Mouse (Mus musculus): ENCODE data around the gene Pmpca.
"Not testable (repeated sequence)": the region's sequence is repeated elsewhere in the genome, so short reads cannot be mapped to it uniquely, and the experiment has no call there.

The Pmpca gene

DNA sequence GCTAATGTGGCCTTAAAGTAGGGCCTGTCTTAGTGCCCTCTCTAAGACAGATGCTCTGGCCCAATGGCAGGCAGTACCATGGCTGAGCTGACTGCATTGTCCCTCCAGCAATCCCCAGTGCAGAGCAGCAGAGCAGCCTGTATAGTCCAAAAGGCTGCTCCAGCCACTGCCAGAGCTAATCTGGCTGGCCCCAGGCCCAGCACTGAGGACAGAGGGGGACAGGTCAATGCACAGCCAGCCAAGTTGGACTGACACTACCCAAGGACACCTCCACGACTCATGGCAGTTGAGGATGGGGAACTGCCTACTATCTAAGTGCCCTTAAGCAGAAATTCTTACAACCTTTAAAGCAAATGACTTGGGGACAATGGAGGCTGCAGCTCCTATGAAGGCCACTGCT is 20.6 kb upstream of the Pmpca start:
- in situ Hi-C loops (cut with MboI, MseI) = no loop called here

DNA sequence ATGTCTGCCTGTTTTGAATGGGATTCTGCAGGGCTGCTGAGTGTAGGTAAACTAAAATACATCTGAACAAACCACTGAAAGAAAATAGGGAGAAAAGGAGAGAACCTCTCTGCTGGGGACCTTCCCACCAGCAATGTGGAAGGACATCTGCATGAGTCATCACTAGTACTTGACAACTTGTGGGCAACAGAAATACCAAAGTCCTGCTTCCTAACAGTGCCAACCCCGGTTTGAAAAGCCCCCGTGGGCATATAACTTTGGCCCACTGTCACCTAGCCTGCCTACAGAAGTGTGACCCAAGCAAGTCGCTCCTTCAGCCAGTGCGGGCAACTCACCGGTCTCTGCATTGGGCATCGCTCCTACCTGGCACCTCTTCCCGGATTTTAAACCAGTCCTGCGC is 16.7 kb upstream of the Pmpca start:
- in situ Hi-C loops (cut with MboI, MseI) = no loop called here

DNA sequence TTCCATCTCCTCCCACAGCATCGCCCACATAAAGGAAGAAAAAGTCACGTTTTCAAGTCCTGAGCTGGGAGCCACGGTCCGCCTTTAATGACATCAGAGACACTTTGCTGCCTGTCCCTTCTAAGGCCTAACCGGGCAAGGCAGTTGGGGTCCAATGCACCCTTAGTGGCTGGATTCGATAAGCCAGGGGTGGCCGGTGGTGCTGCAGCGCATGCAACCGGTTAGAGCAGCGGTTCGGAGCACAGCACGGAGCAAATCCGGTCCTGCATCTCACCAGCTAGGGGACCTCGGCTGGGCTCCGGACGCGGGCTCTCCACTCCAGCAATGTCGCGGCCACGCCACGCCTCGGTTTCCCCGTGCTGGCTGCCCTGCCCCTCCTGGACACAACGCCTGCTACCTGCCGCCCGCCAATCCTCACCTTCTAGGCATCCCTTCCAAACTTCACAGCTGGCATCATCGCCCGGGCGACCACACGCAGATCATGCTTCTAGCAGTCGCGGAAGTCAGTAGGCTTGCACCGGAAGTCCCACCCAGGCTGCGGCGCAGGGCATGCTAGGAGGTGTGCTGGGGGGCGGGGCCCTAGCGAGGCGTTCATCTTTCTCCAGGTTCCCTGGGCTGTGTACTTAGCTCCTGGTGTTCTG is 8.9 kb upstream of the Pmpca start, which contains the start of gene Snapc4:
Gene Snapc4, minus strand, starts transcription at position 523 of the 641 bp plus-strand sequence.
- in situ Hi-C loops (cut with MboI, MseI) = no loop called here

DNA sequence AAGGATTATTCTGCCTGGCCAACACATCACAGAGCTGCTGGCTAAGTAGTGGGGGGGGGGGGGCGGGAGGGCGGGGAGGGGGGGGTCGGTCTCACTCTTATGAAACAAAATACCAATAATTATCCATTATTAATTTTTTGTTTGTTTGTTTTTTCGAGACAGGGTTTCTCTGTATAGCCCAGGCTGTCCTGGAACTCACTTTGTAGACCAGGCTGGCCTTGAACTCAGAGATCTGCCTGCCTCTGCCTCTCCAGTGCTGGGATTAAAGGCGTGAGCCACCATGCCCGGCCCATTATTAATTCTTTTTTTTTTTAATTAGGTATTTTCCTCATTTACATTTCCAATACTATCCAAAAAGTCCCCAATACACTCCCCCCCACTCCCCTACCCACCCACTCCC is 8.3 kb upstream of the Pmpca start:
- in situ Hi-C loops (cut with MboI, MseI) = not testable (repeated sequence)

DNA sequence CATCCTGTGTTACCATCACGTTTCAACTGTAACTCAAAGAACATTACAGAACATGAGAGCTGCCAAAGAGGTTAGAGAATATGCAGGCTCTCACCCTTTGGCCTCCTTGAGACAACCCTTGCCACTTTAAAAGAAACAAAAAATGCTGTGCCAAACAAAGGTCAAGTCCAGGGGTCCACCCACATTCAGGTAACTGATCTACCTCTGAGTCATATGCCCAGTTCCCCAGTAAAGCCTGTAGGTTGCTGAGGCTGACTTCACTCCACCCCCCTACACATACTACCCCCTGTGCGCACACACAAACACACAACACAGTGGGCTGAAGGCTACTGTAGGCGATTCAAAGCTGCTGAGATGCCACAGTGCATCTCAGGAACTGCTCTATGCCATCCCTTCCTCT is 1.4 kb upstream of the Pmpca start:
- in situ Hi-C loops (cut with MboI, MseI) = loop anchor here (5.0 kb wide), 1 partner anchor 515 kb away; the partner anchor contains the start of gene Surf6

DNA sequence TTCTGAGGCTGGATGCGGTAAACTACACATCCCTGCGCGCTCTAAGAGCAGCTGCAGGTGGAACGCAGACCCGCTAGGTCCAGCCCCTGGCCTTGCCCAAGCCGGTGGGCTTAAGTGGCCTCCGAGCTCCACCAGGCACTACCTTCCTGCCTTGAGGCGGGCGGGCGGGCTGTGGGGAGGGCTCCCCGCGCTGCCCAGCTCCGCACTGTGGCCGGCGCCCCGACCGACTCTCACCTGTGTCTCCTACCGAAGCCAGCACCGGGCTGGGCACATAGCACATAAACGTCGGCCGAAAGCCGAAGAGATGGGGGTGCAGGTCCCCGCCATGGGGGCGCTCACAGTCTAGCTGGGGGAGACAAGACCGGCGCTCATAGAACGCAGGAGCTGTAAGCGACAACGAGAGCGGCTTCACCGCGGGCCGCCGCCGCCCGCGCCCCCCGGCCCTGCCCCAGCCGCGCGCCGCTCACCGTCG is 421 bp upstream of the Pmpca start:
- in situ Hi-C loops (cut with MboI, MseI) = loop anchor here (5.0 kb wide), 1 partner anchor 514 kb away; the partner anchor contains the start of gene Surf6

DNA sequence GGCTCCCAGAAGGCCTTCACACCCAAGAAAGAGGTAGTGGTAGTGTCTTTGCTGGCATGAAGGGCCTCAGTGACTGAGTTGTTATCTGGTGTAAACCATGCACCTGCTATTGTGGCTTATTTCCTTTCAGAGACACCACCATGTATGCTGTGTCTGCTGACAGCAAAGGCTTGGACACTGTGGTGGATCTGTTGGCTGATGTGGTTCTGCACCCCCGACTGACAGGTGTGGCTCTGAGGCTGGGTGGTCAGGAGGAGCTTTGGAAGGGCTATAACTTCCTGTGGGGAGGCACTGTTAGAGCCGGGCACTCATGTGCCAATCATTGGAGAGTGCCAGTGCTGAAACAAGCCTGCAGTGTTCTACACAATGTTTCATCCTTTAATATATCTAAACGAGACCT is 1.8 kb downstream of the Pmpca start:
- in situ Hi-C loops (cut with MboI, MseI) = no loop called here

DNA sequence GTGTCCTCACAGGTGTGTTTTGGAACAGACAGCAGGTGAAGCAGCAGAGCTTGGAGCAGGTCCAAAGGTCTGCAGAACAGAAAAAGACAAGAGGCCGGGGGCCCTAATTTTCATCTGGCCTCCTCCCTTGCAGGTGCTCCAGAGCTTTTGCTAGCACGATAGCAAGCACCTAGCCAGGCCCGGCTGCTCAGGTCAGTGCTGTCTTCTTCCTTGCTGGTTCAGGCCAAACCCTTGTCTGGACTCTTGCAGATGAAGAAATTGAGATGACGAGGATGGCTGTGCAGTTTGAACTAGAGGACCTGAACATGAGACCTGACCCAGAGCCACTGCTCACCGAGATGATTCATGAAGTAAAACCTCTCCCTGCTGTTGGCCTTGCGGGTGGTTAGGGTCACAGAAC is 2.5 kb downstream of the Pmpca start:
- in situ Hi-C loops (cut with MboI, MseI) = no loop called here

DNA sequence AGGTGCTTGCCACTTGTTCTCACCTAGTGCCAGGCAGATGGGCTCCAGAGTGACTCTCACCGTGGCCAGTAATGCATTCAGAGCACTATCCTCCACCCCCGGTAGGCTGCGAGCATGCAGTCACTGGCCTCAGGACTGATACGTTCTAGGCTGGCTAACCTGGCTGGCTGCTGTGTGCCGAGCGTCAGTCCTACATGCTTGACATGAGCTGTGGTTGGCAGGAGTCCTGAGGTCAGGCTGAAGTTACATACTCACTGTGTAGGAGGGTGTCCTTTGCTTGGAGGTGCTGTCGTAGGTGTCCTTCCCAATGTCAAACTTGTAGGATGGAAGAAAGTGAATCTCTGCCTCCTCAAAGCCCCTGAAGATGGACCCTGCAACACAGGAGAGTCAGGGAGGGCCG is 9.8 kb downstream of the Pmpca start:
- in situ Hi-C loops (cut with MboI, MseI) = no loop called here

DNA sequence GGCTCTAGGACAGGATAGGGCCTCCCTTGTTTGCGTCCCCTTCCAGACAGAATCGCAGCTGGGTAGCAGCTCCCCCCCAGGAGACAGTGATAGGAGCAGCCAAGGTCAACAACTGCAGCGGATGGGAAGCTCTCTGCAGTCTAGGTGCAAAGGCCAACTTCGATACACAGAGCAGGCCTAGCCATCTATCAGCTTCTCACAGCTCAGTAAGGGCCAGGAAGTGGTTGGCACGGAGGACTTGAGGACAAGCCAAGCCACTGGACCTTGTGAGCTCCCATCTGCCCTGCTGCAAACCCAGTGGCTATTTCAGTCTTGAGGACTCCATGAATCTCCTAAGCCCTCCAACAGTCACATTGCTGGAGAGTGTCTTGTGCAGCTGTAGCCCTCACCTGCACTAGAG is 10.5 kb downstream of the Pmpca start:
- in situ Hi-C loops (cut with MboI, MseI) = no loop called here

DNA sequence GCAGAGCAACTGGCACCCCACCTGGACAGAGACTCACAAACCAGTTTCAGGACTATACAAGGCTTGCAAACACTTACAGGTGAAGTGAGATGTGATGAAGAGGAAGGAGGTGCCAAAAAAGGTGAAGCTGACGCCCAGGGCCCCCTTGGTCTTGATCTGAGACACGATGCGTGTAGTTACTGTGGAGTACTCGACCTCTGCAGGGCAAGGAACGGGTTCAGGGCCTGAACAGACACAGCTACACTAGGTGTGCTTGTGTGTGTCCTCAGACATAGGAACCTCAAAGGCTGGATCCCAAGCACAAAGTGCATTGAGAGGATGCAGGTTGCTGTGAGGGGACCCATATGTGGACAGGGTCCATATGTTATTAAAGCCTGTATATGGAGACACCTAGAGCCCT is 11.2 kb downstream of the Pmpca start:
- in situ Hi-C loops (cut with MboI, MseI) = no loop called here

DNA sequence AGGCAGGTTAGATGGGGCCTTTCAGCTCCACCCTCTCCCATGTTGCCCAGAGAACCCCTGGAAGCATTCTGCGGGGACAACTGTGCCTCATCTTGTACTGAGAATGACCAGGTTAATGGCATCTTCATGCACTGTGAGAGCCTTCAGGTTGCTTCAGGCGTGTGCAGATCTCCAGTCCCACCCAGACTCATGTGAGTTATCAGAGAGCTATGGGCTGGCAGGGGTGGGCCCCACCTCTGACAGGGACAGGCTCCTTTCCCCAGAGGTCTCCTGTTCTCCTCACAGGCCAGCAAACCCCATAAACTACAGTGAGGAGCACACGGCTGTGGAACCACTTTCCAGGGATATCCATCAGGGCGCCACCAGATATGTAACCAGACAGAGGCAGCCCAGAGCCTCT is 11.9 kb downstream of the Pmpca start:
- in situ Hi-C loops (cut with MboI, MseI) = no loop called here

DNA sequence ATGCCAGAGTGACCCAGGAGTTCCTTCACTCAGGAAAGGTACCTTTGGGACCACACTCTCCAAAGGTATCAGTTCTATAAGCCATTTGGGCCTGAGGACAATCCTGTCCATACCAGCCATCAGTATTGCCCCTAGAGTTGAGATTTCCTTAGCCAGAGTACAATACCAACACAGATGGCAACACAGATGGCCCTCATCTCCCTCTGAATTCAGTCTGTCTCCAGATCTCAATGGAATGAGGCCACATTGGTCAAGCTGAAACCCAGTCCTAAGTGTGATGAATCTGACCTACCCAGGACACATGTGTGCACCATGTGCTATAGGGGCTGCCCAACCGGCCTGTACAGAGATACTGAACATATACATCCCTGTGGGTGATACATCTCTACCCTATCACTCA is 13.1 kb downstream of the Pmpca start:
- in situ Hi-C loops (cut with MboI, MseI) = no loop called here

DNA sequence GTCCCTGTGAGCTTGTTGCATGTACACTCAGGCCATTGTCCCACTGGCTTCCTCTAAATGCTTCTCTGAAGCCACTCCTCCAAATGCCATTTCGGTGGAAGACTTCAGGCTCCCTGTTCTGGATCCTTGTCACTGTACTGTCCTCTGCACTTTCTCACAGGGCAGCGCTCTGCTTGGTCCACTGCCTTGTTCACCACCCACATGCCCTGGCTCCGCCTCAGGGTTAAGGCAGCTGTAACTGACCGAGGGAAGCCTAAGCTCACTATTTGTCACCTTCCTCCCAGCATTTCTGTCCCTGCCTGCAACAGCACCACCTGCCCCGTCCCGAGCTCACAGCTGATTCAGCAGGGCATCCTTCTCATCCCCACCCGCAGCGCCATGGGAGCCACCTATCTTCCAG is 14.2 kb downstream of the Pmpca start:
- in situ Hi-C loops (cut with MboI, MseI) = no loop called here

DNA sequence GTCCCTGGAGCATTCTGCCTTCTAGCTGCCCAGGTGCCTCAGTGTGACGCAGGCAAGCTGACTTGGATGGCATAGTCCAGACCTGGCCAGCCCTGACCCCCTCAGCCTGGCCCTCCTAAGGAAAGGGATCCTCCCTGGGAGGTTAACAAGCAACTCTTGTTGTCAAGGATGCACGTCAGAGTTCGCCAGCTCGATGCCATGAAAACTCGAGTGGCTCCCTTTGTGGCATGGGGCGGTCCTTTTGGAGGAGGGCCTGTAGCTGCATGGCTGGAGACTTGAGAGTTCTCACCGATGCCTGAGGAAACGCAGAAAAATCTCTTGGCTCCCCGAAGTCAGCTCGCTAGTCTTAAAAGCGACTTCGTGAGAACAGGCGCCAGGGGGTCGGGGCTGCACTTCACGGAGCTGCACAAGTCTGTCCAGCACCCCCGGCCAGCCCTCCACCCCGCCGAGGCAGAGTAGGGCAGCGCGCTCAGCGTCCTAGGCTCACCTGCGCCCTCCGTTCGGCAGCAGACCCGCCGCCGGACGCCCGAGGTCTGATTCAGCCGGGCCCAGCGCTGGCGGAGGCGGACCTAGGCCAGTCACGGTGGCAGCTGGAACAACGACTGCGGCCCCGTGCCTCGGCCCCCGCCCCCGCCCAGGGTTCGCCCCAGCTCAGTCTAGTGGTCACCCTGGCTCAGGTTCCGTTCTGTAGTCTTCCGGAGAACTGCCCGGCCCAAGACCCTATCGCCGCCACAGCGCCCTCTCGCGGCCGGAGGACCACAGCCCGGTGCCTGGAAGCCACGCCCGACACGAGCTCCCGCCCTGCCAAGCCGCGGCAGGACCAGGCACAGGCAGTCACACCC is 19.6 kb downstream of the Pmpca start, which contains the start of gene Inpp5e:
Gene Inpp5e, minus strand, starts transcription at position 689 of the 842 bp plus-strand sequence.
- in situ Hi-C loops (cut with MboI, MseI) = no loop called here

DNA sequence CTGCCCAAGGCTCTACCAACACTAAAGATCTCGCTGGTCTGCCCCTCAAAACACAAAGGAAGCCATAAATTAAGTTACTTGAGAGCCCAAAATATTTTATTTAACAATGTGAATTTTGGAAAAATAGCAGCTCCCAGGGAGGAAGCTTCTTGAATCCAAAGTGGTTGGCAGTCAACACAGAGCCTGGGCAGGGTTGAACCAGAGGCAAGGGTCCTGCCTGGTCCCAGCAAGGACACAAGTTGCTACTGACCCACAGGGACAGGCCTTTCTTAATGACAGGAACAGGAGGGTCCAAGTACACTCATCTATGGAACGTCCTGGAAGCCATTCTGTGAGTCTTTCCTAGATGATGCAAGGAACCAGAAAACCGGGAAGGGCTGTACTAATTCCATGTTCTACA is 20.2 kb downstream of the Pmpca start:
- in situ Hi-C loops (cut with MboI, MseI) = no loop called here

DNA sequence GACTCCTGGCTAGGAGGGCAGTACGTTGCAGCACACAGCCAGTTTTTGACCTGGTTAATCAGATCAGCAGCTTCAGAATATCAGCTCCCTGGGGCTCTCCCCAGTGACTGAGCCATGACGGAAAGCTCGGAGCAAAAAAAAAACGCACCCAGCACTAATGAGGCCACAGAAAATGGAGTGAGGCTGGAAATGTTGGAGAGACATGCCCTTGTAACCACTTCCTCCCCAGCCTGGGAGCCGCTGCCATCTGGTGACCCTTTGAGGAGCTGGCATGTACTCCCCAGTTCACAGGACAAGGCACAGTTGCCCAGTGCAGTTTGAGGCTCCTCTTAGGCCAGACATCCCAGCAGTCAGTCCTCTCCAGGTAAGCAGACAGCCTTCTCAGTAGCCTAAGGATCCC is 21.0 kb downstream of the Pmpca start:
- in situ Hi-C loops (cut with MboI, MseI) = no loop called here

DNA sequence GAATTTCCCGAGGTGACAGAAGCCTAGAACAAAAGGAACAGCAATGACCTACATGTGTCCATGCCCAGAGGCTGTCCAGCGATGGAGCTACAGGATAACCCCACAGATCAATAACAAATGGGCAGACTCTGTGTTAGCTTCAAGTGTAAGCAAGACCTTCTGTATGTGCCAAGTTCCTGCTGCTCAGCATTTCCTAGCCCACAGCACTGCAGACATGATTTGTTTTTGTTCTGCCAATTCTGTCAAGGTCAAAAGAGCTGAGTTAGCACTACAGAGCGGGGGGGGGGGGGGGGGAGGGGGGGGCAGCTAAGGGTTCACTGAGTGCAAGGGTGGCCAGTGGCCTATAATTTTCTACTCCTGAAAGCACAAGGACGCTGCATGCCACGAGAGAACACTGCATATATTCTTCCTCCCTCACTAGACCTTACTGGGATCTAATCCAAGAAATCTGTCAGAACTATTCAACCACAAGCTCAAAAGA is 21.8 kb downstream of the Pmpca start:
- in situ Hi-C loops (cut with MboI, MseI) = no loop called here

DNA sequence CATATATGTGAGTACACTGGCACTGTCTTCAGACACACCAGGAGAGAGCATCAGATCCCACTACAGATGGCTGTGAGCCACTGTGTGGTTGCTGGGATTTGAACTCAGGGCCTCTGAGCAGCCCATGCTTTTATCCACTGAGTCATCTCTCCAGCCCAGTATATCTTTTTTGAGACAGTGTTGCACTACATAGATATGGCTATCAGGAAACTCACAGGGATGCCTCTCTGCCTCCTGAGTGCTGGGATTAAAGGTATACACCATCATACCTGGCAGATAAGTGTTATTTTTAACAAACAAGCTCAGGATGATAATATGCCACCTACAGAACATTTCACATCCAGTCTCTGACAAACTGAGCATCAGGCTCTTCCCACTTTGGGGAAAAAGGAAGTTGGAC is 27.9 kb downstream of the Pmpca start:
- in situ Hi-C loops (cut with MboI, MseI) = no loop called here

DNA sequence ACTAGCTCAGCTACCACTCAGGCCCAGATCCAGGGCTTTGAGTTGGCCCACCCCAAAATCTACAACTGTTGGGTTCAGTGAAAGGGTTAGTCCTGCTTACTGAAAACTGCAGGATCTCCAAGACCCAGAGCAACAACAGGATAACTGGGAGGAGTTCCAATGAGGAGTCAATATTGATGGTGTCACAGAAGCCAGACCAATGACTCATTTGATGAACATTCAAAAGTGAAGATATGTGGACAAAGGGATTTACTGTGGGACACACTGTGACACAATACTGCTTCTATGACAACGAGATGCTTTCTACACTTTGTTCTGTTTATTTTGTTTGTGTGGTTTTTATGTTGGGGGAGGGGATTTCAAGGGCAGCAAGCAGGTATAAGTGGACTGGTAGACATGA is 29.0 kb downstream of the Pmpca start:
- in situ Hi-C loops (cut with MboI, MseI) = no loop called here

DNA sequence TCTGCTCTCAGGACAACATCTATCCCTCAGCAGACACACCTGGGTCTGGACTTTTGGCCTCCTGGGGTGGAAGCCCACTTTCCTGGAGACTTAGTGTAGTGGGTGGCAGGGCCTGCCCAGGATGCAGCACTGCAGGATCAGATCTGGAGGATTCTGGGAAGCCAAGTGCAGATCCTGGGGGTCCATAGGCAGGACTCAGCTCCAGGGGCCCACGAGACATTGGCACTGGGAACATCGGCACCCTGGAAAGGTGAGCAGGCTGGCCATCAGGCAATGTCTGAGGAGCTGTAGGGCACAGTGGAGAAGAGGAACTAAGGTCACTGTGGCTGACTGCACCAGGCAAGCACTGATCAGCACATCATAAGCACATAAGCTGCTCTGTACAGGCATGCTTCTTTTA is 32.8 kb downstream of the Pmpca start:
- in situ Hi-C loops (cut with MboI, MseI) = no loop called here

DNA sequence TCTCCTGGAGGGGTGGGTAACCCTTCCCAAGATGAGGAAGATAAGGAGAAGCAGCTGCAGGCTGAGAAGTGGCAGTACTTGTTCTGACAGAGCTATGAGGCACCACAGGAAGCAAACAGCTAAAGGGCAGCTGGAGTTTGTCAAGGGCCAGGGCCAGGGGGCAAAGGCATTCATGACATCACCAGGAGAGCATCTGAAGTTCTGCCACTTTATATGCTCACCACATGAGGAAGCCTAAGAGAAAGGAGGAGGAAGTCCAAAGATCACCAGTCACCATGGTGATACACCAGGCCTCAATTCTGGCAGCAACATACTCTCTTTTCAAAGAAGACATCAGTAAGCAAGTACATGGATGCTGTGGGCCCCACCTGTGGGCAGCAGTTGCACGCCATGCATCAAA is 33.9 kb downstream of the Pmpca start:
- in situ Hi-C loops (cut with MboI, MseI) = no loop called here

DNA sequence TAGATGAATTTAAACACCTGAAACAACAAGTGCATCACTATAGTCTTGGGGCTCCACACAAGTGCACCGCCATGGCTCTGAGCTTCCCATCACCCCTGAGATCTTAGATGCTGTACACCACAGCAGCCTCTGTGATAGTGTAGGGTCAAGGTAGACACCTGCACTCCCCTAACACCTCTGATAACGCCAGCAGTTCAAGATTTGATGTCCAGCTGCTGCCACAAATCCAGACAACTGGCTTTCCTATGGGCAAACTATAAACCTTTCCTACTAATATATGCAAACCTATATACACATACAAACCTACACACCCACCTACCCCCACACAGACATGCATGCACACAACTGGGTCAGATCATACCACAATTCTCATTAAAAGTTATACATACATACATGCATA is 35.4 kb downstream of the Pmpca start:
- in situ Hi-C loops (cut with MboI, MseI) = no loop called here

Measured in regulatory T cell (primary cell).